Mouse (Mus musculus) liver, postnatal 0 days (tissue): ENCODE measurements at regions not wholly inside any gene's neighbourhood (a gene's known extent, or its start where the extent isn't known, plus 50 kb on each side); places are given as distances from the start of the nearest gene placed in this dataset.
"Not testable (repeated sequence)": the region's sequence is repeated elsewhere in the genome, so short reads cannot be mapped to it uniquely, and the experiment has no call there.

Source experiments
- ATAC-seq: fragments of 200-750 bp; cut with Nextera tagmentation; 2 replicates; pipeline ENCODE4 v1.8.0; 2017; ENCODE audit warnings: mild to moderate bottlenecking, moderate library complexity
- DNase-seq: peaks from one replicate; pipeline ENCODE4 v3.0.0-alpha.2; 2016
- H3K27ac ChIP-seq: fragments of 300-500 bp; sonication (generic); 2 replicates; pipeline ENCODE4 v1.5.1; 2014; ENCODE audit warnings: antibody characterized with exemption, moderate library complexity, mild to moderate bottlenecking, low read depth
- H3K27me3 ChIP-seq: fragments of 300-500 bp; sonication (generic); 2 replicates; pipeline ENCODE4 v1.6.1; 2014; ENCODE audit warnings: low read length, control low read depth, mixed read lengths; ENCODE audit not compliant: insufficient read depth
- H3K36me3 ChIP-seq: fragments of 300-500 bp; sonication (generic); replicated peaks from 2 replicates; pipeline ENCODE4 v1.6.1; 2014; ENCODE audit warnings: mild to moderate bottlenecking, control low read depth, low read length, moderate library complexity, mixed read lengths; ENCODE audit not compliant: insufficient read depth
- H3K4me1 ChIP-seq: fragments of 300-500 bp; sonication (generic); 2 replicates; pipeline ENCODE4 v1.6.1; 2014; ENCODE audit warnings: antibody characterized with exemption, mild to moderate bottlenecking, control low read depth; ENCODE audit not compliant: insufficient read depth
- H3K4me2 ChIP-seq: fragments of 300-500 bp; sonication (generic); 2 replicates; pipeline ENCODE4 v1.6.1; 2014; ENCODE audit warnings: low read depth, mild to moderate bottlenecking, low read length, moderate library complexity, mixed read lengths
- H3K4me3 ChIP-seq: fragments of 300-500 bp; sonication (generic); 2 replicates; pipeline ENCODE4 v1.5.1; 2014; ENCODE audit warnings: low read depth, low read length
- H3K9ac ChIP-seq: fragments of 300-500 bp; sonication (generic); replicated peaks from 2 replicates; pipeline ENCODE4 v1.6.1; 2014; ENCODE audit warnings: mild to moderate bottlenecking, moderate library complexity
- H3K9me3 ChIP-seq: fragments of 300-500 bp; sonication (generic); 2 replicates; pipeline ENCODE4 v1.6.1; 2016; ENCODE audit warnings: mild to moderate bottlenecking, control low read depth, low read length, mixed read lengths
- CTCF ChIP-seq: sonication (generic); IDR thresholded peaks from 2 replicates; pipeline ENCODE4 v1.5.1; 2016; ENCODE audit warnings: antibody characterized with exemption, low read depth
- EP300 ChIP-seq: IDR thresholded peaks from 2 replicates; pipeline ENCODE4 v1.6.1; 2016; ENCODE audit warnings: antibody characterized with exemption, low read depth, mild to moderate bottlenecking
- WGBS: fragments of 180-500 bp; shearing (Covaris S2); extraction: QIAGEN DNeasy Blood & Tissue Kit; methylation state at CpG from one replicate; pipeline ENCODE4 v1.1.7; 2014; ENCODE audit not compliant: insufficient replicate concordance; 5-methylcytosine and 5-hydroxymethylcytosine counted together

DNA sequence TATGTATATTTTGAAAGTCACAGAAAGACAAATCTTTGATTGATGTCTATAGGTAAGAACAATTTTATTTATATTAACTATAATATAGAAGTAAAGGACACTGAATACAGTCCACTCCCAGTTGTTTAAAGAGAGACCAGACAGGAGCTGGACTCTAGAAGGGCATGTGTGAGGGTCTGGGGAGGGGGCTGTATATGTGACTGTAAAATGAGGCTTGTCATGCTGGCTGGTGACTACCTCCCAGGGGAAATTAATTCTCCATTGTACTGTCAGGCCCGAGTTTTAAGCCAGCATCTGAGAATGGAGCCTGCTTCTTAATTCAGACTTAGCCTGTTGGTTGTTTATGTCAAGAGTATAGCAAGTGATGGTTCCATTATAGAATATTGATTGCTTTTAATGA is 261.4 kb upstream of the Api5 start:
- Histone ChIP-seq H3K4me3 (no peak overlapping the region), H3K36me3 (no peaks in the 10 kb centered on the region), H3K27ac (no peak overlapping the region), H3K4me1 (no peaks in the 10 kb centered on the region), H3K4me2 (no peak overlapping the region), H3K27me3 (no peaks in the 10 kb centered on the region), H3K9me3 (no peaks in the 10 kb centered on the region), H3K9ac (no peak overlapping the region)
- no peak for TF ChIP-seq CTCF
- TF ChIP-seq EP300, result no peak
- ATAC-seq, result no peak
- WGBS, result 40% methylated on average over 1 of the region's 1 CpGs
- no peak for DNase-seq

GRCm38 (mm10) chr2:94695212-94695611 is 257.3 kb upstream of the Api5 start:
- Histone ChIP-seq H3K27me3 (no peaks in the 10 kb centered on the region), H3K27ac (no peak overlapping the region), H3K4me1 (no peaks in the 10 kb centered on the region), H3K9ac (no peak overlapping the region), H3K36me3 (no peaks in the 10 kb centered on the region), H3K9me3 (no peaks in the 10 kb centered on the region), H3K4me3 (no peak overlapping the region), H3K4me2 (no peak overlapping the region)
- no peak for DNase-seq
- ATAC-seq, result no peak
- WGBS, result 63% methylated on average over 3 of the region's 3 CpGs
- no peak for TF ChIP-seq EP300
- TF ChIP-seq CTCF, result no peak

DNA sequence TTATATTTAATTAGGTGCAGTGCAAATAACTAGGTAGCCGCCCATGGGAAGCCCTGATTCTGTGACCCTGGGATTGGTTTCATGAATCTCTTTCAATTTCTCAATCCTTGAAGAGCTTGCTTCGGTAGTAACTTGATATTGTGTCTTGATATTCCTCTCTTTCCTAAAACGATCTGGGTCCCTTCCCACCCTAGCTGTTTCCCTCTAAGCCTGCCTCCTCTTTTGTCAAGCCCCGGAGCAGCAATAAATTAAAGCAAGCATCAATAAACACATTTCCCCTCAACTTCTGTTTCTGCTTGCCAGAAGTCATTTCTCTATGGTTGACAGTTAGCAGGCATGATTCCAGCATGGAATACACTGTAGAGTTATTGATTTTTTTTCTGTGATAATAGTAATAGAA is 252.6 kb upstream of the Api5 start:
- Histone ChIP-seq H3K9ac (no peak overlapping the region), H3K27ac (no peak overlapping the region), H3K27me3 (no peaks in the 10 kb centered on the region), H3K9me3 (no peaks in the 10 kb centered on the region), H3K4me3 (no peak overlapping the region), H3K4me2 (no peak overlapping the region), H3K36me3 (no peaks in the 10 kb centered on the region), H3K4me1 (no peaks in the 10 kb centered on the region)
- DNase-seq, result no peak
- no peak for TF ChIP-seq EP300
- TF ChIP-seq CTCF, result no peak
- no peak for ATAC-seq
- 52% methylated on average over 4 of the region's 4 CpGs for WGBS

DNA sequence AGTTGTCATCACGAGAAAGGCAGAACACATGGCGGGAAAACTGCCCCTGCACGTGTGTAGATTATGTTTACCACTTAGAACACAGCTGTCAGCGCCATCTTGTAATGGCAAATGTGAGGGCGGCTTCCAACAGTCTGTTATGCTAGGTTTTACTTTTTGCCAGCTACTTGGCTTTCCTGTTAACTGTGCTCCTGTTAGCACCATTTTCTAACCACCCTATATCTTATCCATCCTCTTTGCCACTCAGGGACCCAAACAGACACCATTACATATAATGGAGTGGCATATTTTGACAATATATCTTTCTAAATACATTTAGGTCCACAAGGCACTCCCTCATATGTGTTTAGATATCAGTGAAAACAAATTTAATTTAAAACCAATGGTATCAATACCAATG is 247.7 kb upstream of the Api5 start:
- H3K27ac ChIP-seq, H3K36me3 ChIP-seq, H3K4me1 ChIP-seq, H3K9me3 ChIP-seq, H3K27me3 ChIP-seq, H3K4me3 ChIP-seq, H3K9ac ChIP-seq, ATAC-seq, H3K4me2 ChIP-seq, DNase-seq: not testable (repeated sequence)
- 88% methylated on average over 2 of the region's 5 CpGs for WGBS

GRCm38 (mm10) chr2:94680096-94680765 is 242.3 kb upstream of the Api5 start:
- no peak overlapping the region for H3K4me2 ChIP-seq
- no peaks in the 10 kb centered on the region; the same call in 1 of the 2 replicates for H3K9me3 ChIP-seq
- no peaks in the 10 kb centered on the region for H3K4me1 ChIP-seq
- 75% methylated on average over 6 of the region's 6 CpGs for WGBS
- ATAC-seq (no peak), DNase-seq (no peak)
- no peak overlapping the region for H3K4me3 ChIP-seq
- H3K27me3 ChIP-seq, result no peaks in the 10 kb centered on the region
- no peaks in the 10 kb centered on the region for H3K36me3 ChIP-seq
- no peak overlapping the region for H3K9ac ChIP-seq
- TF ChIP-seq CTCF, result no peak
- TF ChIP-seq EP300, result no peak
- no peak overlapping the region for H3K27ac ChIP-seq

- no peaks in the 10 kb centered on the region for H3K4me1 ChIP-seq
- DNase-seq, result no peak
- H3K4me3 ChIP-seq, result no peak overlapping the region
- no peak for ATAC-seq
- H3K27ac ChIP-seq, result no peak overlapping the region
- 67% methylated on average over 2 of the region's 2 CpGs for WGBS
- H3K27me3 ChIP-seq, result no peaks in the 10 kb centered on the region
- H3K36me3 ChIP-seq, result no peaks in the 10 kb centered on the region
- H3K9me3 ChIP-seq, result no peaks in the 10 kb centered on the region
- TF ChIP-seq CTCF, result no peak
- no peak for TF ChIP-seq EP300
- no peak overlapping the region for H3K9ac ChIP-seq
- H3K4me2 ChIP-seq, result no peak overlapping the region
Measured at GRCm38 (mm10) chr2:94665850-94666249, 227.9 kb upstream of the Api5 start.

GRCm38 (mm10) chr2:94658426-94658825 is 220.5 kb upstream of the Api5 start:
- 71% methylated on average over 8 of the region's 8 CpGs for WGBS
- Histone ChIP-seq H3K9ac (no peak overlapping the region), H3K4me1 (no peaks in the 10 kb centered on the region), H3K9me3 (no peaks in the 10 kb centered on the region), H3K27ac (no peak overlapping the region), H3K4me3 (no peak overlapping the region), H3K4me2 (no peak overlapping the region), H3K36me3 (no peaks in the 10 kb centered on the region), H3K27me3 (no peaks in the 10 kb centered on the region)
- DNase-seq (no peak), ATAC-seq (no peak)
- TF ChIP-seq EP300, result no peak
- TF ChIP-seq CTCF, result no peak
